Mouse (Mus musculus): ENCODE data around the gene Adcy5. TPM values are rescaled to one million over a fixed set of nuclear protein-coding genes. Genes with fewer than 3 reads are reported as not detected.

The Adcy5 gene
- polyA plus RNA-seq (2015; fragmentation: Nextera tagmentation; extraction: Ambion mirVana), result 1.4 and 1.5 TPM in 2 replicates

DNA sequence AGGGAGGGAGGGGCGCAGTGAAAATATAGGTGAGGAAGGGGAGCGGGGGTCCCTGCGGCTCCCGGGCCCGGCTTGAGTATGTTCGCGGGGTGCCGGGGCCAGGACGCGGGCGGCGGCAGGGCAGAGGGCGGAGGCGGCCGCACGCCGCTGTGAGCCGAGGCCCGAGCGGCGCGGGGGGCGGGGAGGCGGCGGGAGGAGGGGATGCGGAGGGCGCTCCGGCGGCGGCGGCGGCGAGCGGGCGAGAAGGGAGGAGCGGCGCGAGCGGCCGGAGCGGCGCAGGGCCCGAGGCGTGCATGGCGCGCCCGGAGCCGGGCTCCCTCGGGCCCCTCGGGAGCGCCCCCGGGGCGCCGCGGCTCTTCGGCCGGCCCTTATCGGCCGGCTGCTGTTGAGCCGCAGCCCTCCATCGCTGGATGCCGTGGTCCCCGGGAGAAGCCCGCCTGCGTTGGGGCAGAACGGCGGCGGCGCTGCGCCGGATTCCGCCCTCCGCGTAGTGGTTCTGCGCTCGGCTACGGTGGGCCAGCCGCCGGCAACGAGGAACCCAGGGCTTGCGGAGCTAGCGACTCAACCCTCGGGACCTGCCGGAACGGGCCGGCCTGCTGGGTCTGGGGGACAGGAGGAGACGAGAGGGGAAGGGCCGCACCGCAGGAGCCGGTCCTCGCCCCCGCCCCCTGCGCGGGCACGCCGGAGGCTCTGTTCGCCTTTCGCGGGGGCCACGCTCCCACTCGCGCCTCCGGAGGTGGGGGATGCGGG lies at the start of gene Adcy5:
Gene Adcy5, plus strand, starts transcription at position 237 of the 750 bp plus-strand sequence.
- peak within 1 kb of the TSS; percentile 71 for H3K9ac ChIP-seq (ENCODE audit: low read length)
- peak within 1 kb of the TSS; percentile 99 for H3K4me2 ChIP-seq (ENCODE audit: low read depth, low read length)
- WGBS, result under 1% methylated on average over 50 of the region's 104 CpGs
- peak within 1 kb of the TSS; percentile 53 for H3K27ac ChIP-seq (ENCODE audit: low read length)
- peaks cover 50% of the 10 kb centered on the region for H3K27me3 ChIP-seq (ENCODE audit: control insufficient read depth, insufficient read depth, low read depth, low read length)
- H3K4me1 ChIP-seq (replicated peaks; ENCODE audit: control insufficient read depth, insufficient read depth, low read length), result peaks cover 14% of the 10 kb centered on the region
- peak within 1 kb of the TSS; percentile 67 for H3K4me3 ChIP-seq (ENCODE audit: low read length)
- no peaks in the 10 kb centered on the region for H3K36me3 ChIP-seq (ENCODE audit: control insufficient read depth, insufficient read depth, low read length)
- peak; percentile 67 for ATAC-seq (ENCODE audit: low read depth)
- H3K9me3 ChIP-seq (ENCODE audit: control insufficient read depth, low read length), result no peaks in the 10 kb centered on the region

DNA sequence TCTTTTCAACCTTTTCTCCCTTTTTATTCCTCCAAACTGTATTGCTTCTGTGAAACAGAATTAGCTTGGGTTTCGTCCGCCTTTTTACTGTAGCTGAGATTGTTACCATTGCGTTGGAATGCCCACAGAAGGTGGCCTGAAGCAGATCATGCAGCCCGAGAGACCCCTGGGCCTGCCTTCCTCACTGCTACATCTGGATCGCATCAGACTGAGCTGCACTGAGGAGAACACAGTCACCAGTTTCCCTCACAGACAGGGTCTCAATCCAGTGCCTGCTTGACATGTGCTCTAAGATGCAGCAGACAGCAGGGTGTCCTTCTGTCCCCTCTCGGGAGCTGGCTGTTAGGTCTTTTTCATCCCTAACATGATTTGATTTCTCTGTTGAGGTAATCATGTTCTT lies 46.7 kb upstream of the Adcy5 start:
- Histone ChIP-seq H3K9me3 (ENCODE audit: control insufficient read depth, low read length) (no peaks in the 10 kb centered on the region), H3K36me3 (ENCODE audit: control insufficient read depth, insufficient read depth, low read length) (no peaks in the 10 kb centered on the region; the same call in 1 of the 2 replicates), H3K4me2 (ENCODE audit: low read depth, low read length) (no peak overlapping the region), H3K4me1 (replicated peaks; ENCODE audit: control insufficient read depth, insufficient read depth, low read length) (peaks cover 13% of the 10 kb centered on the region), H3K27ac (ENCODE audit: low read length) (no peak overlapping the region), H3K9ac (ENCODE audit: low read length) (no peak overlapping the region), H3K27me3 (ENCODE audit: control insufficient read depth, insufficient read depth, low read depth, low read length) (no peaks in the 10 kb centered on the region), H3K4me3 (ENCODE audit: low read length) (no peak overlapping the region)
- 92% methylated on average over 6 of the region's 6 CpGs for WGBS
- ATAC-seq (ENCODE audit: low read depth), result no peak

DNA sequence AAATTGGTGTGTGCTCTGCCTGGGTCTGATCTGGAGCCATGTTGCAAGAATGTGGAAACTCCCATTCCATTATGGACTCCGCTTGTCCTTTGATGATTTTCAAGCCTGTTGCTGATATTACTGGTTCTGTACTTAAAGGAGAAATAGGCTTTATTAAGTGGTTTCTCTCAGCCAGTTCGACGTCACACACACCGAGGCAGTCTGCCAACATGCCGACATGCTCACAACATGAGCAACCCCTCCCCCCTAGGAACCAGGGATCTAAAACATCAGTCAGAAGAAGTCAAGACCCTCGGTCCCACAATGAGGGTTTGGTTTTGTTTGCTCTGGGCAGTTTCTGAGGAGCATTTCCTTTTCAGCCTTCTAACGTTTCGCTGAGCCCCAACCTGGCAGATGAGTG lies 45.5 kb upstream of the Adcy5 start:
- Histone ChIP-seq H3K27ac (ENCODE audit: low read length) (peak overlapping the region; percentile 55; the same call in 1 of the 2 replicates), H3K4me2 (ENCODE audit: low read depth, low read length) (no peak overlapping the region), H3K36me3 (ENCODE audit: control insufficient read depth, insufficient read depth, low read length) (no peaks in the 10 kb centered on the region; the same call in 1 of the 2 replicates), H3K4me3 (ENCODE audit: low read length) (no peak overlapping the region), H3K4me1 (replicated peaks; ENCODE audit: control insufficient read depth, insufficient read depth, low read length) (peaks cover 13% of the 10 kb centered on the region), H3K9me3 (ENCODE audit: control insufficient read depth, low read length) (no peaks in the 10 kb centered on the region), H3K27me3 (ENCODE audit: control insufficient read depth, insufficient read depth, low read depth, low read length) (no peaks in the 10 kb centered on the region), H3K9ac (ENCODE audit: low read length) (no peak overlapping the region)
- WGBS, result 21% methylated on average over 8 of the region's 8 CpGs
- ATAC-seq (ENCODE audit: low read depth), result peak; percentile 37; the same call in 1 of the 2 replicates

DNA sequence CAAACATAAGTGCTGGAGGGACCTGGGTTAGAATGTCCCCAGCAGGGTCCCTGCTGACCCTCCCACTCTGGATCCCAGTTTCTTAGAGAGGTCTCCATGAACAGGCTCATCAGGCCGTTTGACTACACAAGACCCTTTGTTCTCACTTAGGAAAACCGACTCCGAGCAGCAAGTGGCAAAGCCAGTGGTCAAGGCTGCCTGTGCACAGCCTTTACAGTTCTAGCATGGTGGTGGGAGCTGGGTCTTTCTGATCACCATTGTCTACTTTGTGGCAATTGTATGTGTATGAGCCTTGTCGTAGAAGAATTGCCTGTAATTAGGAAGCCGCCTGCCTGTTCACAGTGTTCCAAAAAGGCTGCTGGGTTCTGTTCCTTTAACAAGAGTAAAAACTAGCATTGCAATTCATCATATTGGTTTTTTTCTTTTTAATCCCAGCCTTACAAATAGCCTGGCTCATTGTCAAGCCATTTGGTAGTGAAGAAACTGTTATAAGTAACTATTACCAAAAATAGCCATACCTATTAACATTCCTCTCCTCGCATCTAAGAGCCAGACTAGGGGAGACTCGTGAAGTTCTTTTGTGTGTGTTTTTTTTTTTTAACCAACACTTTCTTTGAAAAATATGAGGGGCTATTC lies 44.9 kb upstream of the Adcy5 start:
- 30% methylated on average over 7 of the region's 7 CpGs for WGBS
- no peak overlapping the region for H3K9ac ChIP-seq (ENCODE audit: low read length)
- peak overlapping the region; percentile 55; the same call in 1 of the 2 replicates for H3K27ac ChIP-seq (ENCODE audit: low read length)
- H3K9me3 ChIP-seq (ENCODE audit: control insufficient read depth, low read length), result no peaks in the 10 kb centered on the region
- H3K4me1 ChIP-seq (replicated peaks; ENCODE audit: control insufficient read depth, insufficient read depth, low read length), result peaks cover 13% of the 10 kb centered on the region
- H3K4me3 ChIP-seq (ENCODE audit: low read length), result no peak overlapping the region
- no peak overlapping the region for H3K4me2 ChIP-seq (ENCODE audit: low read depth, low read length)
- peak; percentile 35; the same call in 1 of the 2 replicates for ATAC-seq (ENCODE audit: low read depth)
- H3K36me3 ChIP-seq (ENCODE audit: control insufficient read depth, insufficient read depth, low read length), result no peaks in the 10 kb centered on the region; the same call in 1 of the 2 replicates
- H3K27me3 ChIP-seq (ENCODE audit: control insufficient read depth, insufficient read depth, low read depth, low read length), result no peaks in the 10 kb centered on the region

DNA sequence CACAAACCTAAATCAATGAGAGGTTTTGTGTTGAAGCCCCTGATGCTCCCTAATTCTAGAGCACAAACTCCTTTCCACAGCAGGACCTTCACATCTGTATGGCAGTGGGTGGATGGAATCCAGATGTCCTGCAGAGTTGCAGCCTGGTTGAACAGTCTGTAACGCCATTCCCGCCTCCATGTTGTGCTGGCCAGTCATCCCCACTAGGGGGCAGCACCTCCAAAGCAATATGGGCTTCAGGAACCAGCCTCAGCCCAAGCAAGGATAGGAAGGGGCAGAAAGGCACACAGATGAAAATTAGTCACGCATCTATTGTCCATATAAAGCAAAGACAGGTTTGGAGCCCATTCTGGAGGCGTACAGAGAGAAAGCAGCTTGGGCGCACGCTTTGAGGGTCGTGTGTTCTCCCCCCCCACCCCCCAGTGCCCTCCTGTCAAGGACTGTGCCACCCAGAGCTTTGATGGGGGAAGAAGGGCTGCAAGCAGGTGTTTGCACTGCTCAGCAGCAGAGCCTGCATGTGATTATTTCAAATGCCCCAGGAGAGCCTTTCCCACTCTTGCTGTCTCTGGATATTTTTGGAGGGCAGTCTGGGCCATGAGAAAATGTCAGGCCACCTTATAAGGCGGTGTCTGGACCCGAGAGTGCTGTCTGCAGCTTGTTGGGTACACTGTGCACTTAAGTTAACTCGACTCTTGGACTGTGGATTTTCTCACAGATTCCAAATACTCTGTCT lies 44.1 kb upstream of the Adcy5 start:
- H3K4me2 ChIP-seq (ENCODE audit: low read depth, low read length), result no peak overlapping the region
- H3K9me3 ChIP-seq (ENCODE audit: control insufficient read depth, low read length), result no peaks in the 10 kb centered on the region
- no peak overlapping the region for H3K27ac ChIP-seq (ENCODE audit: low read length)
- no peaks in the 10 kb centered on the region; the same call in 1 of the 2 replicates for H3K36me3 ChIP-seq (ENCODE audit: control insufficient read depth, insufficient read depth, low read length)
- H3K4me3 ChIP-seq (ENCODE audit: low read length), result no peak overlapping the region
- H3K27me3 ChIP-seq (ENCODE audit: control insufficient read depth, insufficient read depth, low read depth, low read length), result no peaks in the 10 kb centered on the region
- H3K4me1 ChIP-seq (replicated peaks; ENCODE audit: control insufficient read depth, insufficient read depth, low read length), result peaks cover 13% of the 10 kb centered on the region
- WGBS, result 30% methylated on average over 10 of the region's 10 CpGs
- ATAC-seq (ENCODE audit: low read depth), result peak; percentile 86
- no peak overlapping the region for H3K9ac ChIP-seq (ENCODE audit: low read length)

DNA sequence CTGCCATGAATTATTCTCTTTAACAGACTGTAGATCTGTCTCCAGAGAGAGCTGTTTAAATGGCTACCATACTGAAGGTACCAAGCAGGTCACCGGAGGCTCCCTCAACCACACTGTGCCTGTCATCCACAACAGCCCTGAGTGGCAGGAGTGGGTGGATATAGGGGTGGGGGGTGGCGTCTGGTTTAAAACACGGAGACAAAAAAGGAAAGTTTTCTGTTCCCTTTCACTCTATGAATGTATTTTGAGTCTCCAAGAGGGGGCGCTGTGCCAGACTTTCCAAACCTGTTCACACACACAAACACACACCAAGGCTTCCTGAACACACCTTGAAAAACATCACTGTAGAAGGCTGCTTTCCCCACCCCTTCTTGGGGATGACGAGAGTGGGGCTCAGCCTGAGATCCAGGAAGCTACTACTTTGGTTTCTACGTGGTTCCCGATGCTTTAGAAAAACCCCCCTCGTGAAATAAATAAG lies 43.5 kb upstream of the Adcy5 start:
- H3K4me3 ChIP-seq (ENCODE audit: low read length), result no peak overlapping the region
- peaks cover 13% of the 10 kb centered on the region for H3K4me1 ChIP-seq (replicated peaks; ENCODE audit: control insufficient read depth, insufficient read depth, low read length)
- H3K9ac ChIP-seq (ENCODE audit: low read length), result no peak overlapping the region
- H3K4me2 ChIP-seq (ENCODE audit: low read depth, low read length), result no peak overlapping the region
- no peaks in the 10 kb centered on the region for H3K36me3 ChIP-seq (ENCODE audit: control insufficient read depth, insufficient read depth, low read length)
- WGBS, result 64% methylated on average over 8 of the region's 8 CpGs
- no peaks in the 10 kb centered on the region for H3K9me3 ChIP-seq (ENCODE audit: control insufficient read depth, low read length)
- H3K27me3 ChIP-seq (ENCODE audit: control insufficient read depth, insufficient read depth, low read depth, low read length), result no peaks in the 10 kb centered on the region
- H3K27ac ChIP-seq (ENCODE audit: low read length), result no peak overlapping the region
- ATAC-seq (ENCODE audit: low read depth), result no peak

DNA sequence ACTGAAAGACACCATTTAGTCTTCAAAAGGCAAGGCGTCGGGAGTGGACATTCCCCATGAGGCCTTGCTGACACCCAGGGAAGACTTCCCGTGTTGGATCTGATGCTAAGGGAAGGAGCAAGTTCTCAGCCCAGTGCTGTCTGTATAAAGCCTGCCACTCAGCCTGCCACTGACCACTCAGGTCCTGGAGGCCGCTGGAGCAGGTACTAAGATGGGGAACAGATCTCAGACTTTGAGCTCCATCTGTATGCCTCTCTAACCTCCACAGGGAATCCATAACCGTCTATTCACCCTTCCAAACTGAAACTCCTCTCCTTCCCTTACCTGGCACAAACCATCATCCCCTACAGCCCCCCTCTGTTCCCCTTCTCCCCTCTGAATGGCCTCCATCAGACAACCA lies 41.2 kb upstream of the Adcy5 start:
- Histone ChIP-seq H3K4me3 (ENCODE audit: low read length) (no peak overlapping the region), H3K9me3 (ENCODE audit: control insufficient read depth, low read length) (no peaks in the 10 kb centered on the region), H3K27me3 (ENCODE audit: control insufficient read depth, insufficient read depth, low read depth, low read length) (no peaks in the 10 kb centered on the region), H3K36me3 (ENCODE audit: control insufficient read depth, insufficient read depth, low read length) (no peaks in the 10 kb centered on the region), H3K27ac (ENCODE audit: low read length) (no peak overlapping the region), H3K9ac (ENCODE audit: low read length) (no peak overlapping the region), H3K4me2 (ENCODE audit: low read depth, low read length) (no peak overlapping the region), H3K4me1 (replicated peaks; ENCODE audit: control insufficient read depth, insufficient read depth, low read length) (peaks cover 15% of the 10 kb centered on the region)
- WGBS, result 75% methylated on average over 5 of the region's 5 CpGs
- no peak for ATAC-seq (ENCODE audit: low read depth)

DNA sequence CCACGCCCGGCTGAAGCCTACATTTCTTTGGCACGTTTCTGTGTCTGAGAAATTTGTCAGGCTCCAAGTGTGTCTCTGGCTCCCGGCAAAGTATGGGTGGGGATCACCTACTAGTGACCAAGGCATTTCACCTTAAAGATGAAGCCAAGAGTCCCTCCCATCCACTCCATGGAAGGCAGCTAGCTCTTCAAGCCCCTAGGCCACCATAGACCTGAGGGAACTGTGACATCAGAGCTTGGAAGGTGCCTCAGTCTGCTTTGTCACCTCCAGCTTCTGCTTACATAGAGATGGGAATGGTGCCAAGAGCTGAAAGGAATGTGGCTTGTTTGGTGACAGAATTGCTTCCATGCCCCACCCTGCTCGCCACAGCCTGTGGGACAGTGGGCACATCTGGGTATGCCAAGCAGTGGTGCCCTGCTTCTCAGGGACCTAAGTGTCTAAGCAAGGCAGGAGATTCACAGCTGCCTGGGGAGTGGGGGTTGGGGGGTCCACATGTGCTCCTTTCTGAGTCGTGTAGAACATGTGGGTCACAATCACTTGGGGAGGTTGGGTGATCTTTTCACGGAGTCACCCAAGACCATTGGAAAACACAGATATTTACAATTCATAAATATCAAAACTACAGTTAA lies 38.2 kb upstream of the Adcy5 start:
- Histone ChIP-seq H3K36me3 (ENCODE audit: control insufficient read depth, insufficient read depth, low read length) (no peaks in the 10 kb centered on the region), H3K9ac (ENCODE audit: low read length) (no peak overlapping the region), H3K27ac (ENCODE audit: low read length) (no peak overlapping the region), H3K4me3 (ENCODE audit: low read length) (no peak overlapping the region), H3K4me2 (ENCODE audit: low read depth, low read length) (no peak overlapping the region), H3K27me3 (ENCODE audit: control insufficient read depth, insufficient read depth, low read depth, low read length) (no peaks in the 10 kb centered on the region), H3K4me1 (replicated peaks; ENCODE audit: control insufficient read depth, insufficient read depth, low read length) (peaks cover 4% of the 10 kb centered on the region), H3K9me3 (ENCODE audit: control insufficient read depth, low read length) (no peaks in the 10 kb centered on the region)
- peak; percentile 83 for ATAC-seq (ENCODE audit: low read depth)
- whole genome bisulfite sequencing, result 63% methylated on average over 7 of the region's 7 CpGs

All from lung, embryonic 16.5 days (tissue).